In the genomic region with DNA sequence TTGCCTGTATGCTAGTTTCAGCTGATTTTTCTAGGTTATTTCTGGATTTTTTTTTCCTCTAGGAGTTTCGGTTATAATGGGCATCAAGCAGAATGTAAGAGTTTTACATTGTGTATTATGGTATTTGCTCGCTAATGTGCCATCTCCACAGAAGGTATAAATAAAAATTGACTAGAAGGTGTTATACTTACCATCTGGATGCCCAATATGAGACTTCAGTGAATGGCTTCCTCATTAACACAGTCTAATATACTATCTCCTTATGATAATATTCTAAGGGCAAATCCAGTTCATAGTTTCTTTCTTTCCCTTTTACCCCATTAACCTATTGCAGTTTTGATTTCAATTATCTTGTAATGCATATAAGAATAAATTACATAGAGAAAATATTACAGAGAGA, we compare ENCODE assay signal across 15 mouse cellular contexts.
"Had no signal": no experiment of that assay in that cellular context is flagged by ENCODE, and none has a peak within 500 bp of the region (broad histone marks: within the 10 kb centered on the region; RNA-seq: fewer than 3 reads in every experiment).

No protein-coding gene starts in this region.

- H3K27ac ChIP-seq: lung, embryonic 15.5 days; macrophage; midbrain, embryonic 13.5 days; midbrain, embryonic 15.5 days; neural tube, embryonic 12.5 days had no signal

- H3K27me3 ChIP-seq: lung, embryonic 15.5 days; megakaryocyte, embryonic 14.5 days; midbrain, embryonic 13.5 days; midbrain, embryonic 15.5 days; neural tube, embryonic 12.5 days had no signal

- DNase-seq: lung, adult 2 months; lung, postnatal 14 days; lung, postnatal 36 days; right cerebral cortex, postnatal 14 days; thymus, adult 2 months; thymus, postnatal 25 days; thymus, postnatal 4 days had no signal

- ATAC-seq: lung, postnatal 0 days; midbrain, embryonic 13.5 days; midbrain, embryonic 15.5 days had no signal

- H3K36me3 ChIP-seq: lung, embryonic 15.5 days; midbrain, embryonic 13.5 days; midbrain, embryonic 15.5 days; neural tube, embryonic 12.5 days had no signal

- H3K9ac ChIP-seq: lung, embryonic 15.5 days; midbrain, embryonic 13.5 days; midbrain, embryonic 15.5 days; neural tube, embryonic 12.5 days had no signal

- H3K4me3 ChIP-seq: lung, embryonic 15.5 days; megakaryocyte, embryonic 14.5 days; midbrain, embryonic 13.5 days; midbrain, embryonic 15.5 days; neural tube, embryonic 12.5 days had no signal

- H3K9me3 ChIP-seq: lung, embryonic 15.5 days; megakaryocyte, embryonic 14.5 days; midbrain, embryonic 15.5 days; neural tube, embryonic 12.5 days had no signal

- H3K4me2 ChIP-seq: lung, embryonic 15.5 days; midbrain, embryonic 11.5 days; midbrain, embryonic 13.5 days; midbrain, embryonic 15.5 days; neural tube, embryonic 12.5 days had no signal

- H3K4me1 ChIP-seq: lung, embryonic 15.5 days; megakaryocyte, embryonic 14.5 days; midbrain, embryonic 13.5 days; midbrain, embryonic 15.5 days; neural tube, embryonic 12.5 days had no signal
